15 mouse cellular contexts compared by ENCODE assay signal in genomic region chr12:92293341-92293720, GRCm38 (mm10).
DNase-seq lines count a peak whose midpoint lies in the region; ATAC-seq lines count a peak whose summit lies in the region.
"Had no signal": no experiment of that assay in that cellular context is flagged by ENCODE, and none has a peak within 500 bp of the region (broad histone marks: within the 10 kb centered on the region; RNA-seq: fewer than 3 reads in every experiment).

No protein-coding gene starts in this region.

- DNase-seq in forebrain, embryonic 11.5 days (ENCODE audit: low spot score), result no peak
- DNase-seq in frontal cortex, postnatal 14 days (ENCODE audit: low spot score in 2 of 2), result no peak
- no peak for DNase-seq in urinary bladder, postnatal 10 days (ENCODE audit: low spot score)
- no peak for DNase-seq in cerebellum, adult 11-12 months
- DNase-seq: cerebellum, adult 9-11 months; gastrocnemius, postnatal 36 days; heart, postnatal 10 days; lung, adult 2 months; lung, postnatal 36 days had no signal

- peak overlapping the region; percentile 71 for H3K27ac ChIP-seq in forebrain, embryonic 11.5 days (ENCODE audit: low read depth, low read length)
- peak overlapping the region; percentile 76 for H3K27ac ChIP-seq in forebrain, embryonic 15.5 days (replicated peaks)
- no peak overlapping the region for H3K27ac ChIP-seq in hindbrain, embryonic 16.5 days (ENCODE audit: low read depth, low read length)
- H3K27ac ChIP-seq in midbrain, embryonic 16.5 days (ENCODE audit: low read length), result peak overlapping the region; percentile 6
- H3K27ac ChIP-seq: heart, embryonic 10.5 days; kidney, embryonic 15.5 days had no signal

- H3K9me3 ChIP-seq in forebrain, embryonic 11.5 days (ENCODE audit: control insufficient read depth, low read length), result no peaks in the 10 kb centered on the region
- H3K9me3 ChIP-seq in forebrain, embryonic 15.5 days, result no peaks in the 10 kb centered on the region
- no peaks in the 10 kb centered on the region for H3K9me3 ChIP-seq in hindbrain, embryonic 16.5 days (ENCODE audit: control insufficient read depth, low read length)
- no peaks in the 10 kb centered on the region for H3K9me3 ChIP-seq in midbrain, embryonic 16.5 days (replicated peaks; ENCODE audit: control insufficient read depth, low read length, poor library complexity, severe bottlenecking)
- H3K9me3 ChIP-seq: heart, embryonic 10.5 days; kidney, embryonic 15.5 days had no signal

- H3K27me3 ChIP-seq in forebrain, embryonic 11.5 days (ENCODE audit: control insufficient read depth, insufficient read depth, low read length), result peaks cover 2% of the 10 kb centered on the region; the same call in 1 of the 2 replicates
- no peaks in the 10 kb centered on the region for H3K27me3 ChIP-seq in forebrain, embryonic 15.5 days
- H3K27me3 ChIP-seq in hindbrain, embryonic 16.5 days (replicated peaks; ENCODE audit: control insufficient read depth, insufficient read depth, low read length), result no peaks in the 10 kb centered on the region
- H3K27me3 ChIP-seq in midbrain, embryonic 16.5 days (ENCODE audit: control insufficient read depth, insufficient read depth, low read depth, low read length), result no peaks in the 10 kb centered on the region
- H3K27me3 ChIP-seq: kidney, embryonic 15.5 days had no signal

- no peak overlapping the region for H3K4me3 ChIP-seq in forebrain, embryonic 11.5 days (ENCODE audit: low read depth, low read length)
- no peak overlapping the region for H3K4me3 ChIP-seq in forebrain, embryonic 15.5 days
- H3K4me3 ChIP-seq in hindbrain, embryonic 16.5 days (ENCODE audit: low read length), result no peak overlapping the region
- H3K4me3 ChIP-seq in midbrain, embryonic 16.5 days (ENCODE audit: low read depth, low read length), result no peak overlapping the region
- H3K4me3 ChIP-seq: heart, embryonic 10.5 days; kidney, embryonic 15.5 days had no signal

- no peaks in the 10 kb centered on the region for H3K36me3 ChIP-seq in forebrain, embryonic 11.5 days (ENCODE audit: control insufficient read depth, insufficient read depth, low read length)
- H3K36me3 ChIP-seq in forebrain, embryonic 15.5 days, result no peaks in the 10 kb centered on the region
- H3K36me3 ChIP-seq in hindbrain, embryonic 16.5 days (ENCODE audit: control insufficient read depth, insufficient read depth, low read length), result no peaks in the 10 kb centered on the region
- no peaks in the 10 kb centered on the region for H3K36me3 ChIP-seq in midbrain, embryonic 16.5 days (ENCODE audit: control insufficient read depth, insufficient read depth, low read length)
- H3K36me3 ChIP-seq: heart, embryonic 10.5 days; kidney, embryonic 15.5 days had no signal

- ATAC-seq in forebrain, embryonic 11.5 days (replicated peaks; ENCODE audit: low FRiP score), result peak; percentile 63
- ATAC-seq in forebrain, embryonic 15.5 days (replicated peaks), result peak; percentile 44
- peak; percentile 11; the same call in 1 of the 2 replicates for ATAC-seq in hindbrain, embryonic 16.5 days
- peak; percentile 44; the same call in 1 of the 2 replicates for ATAC-seq in midbrain, embryonic 16.5 days
- ATAC-seq: inflammation-experienced regulatory T-cells, adult 6 months had no signal

- H3K9ac ChIP-seq in forebrain, embryonic 11.5 days (ENCODE audit: low read length), result no peak overlapping the region
- no peak overlapping the region for H3K9ac ChIP-seq in forebrain, embryonic 15.5 days (replicated peaks)
- H3K9ac ChIP-seq in hindbrain, embryonic 16.5 days (ENCODE audit: low read depth, low read length), result no peak overlapping the region
- no peak overlapping the region for H3K9ac ChIP-seq in midbrain, embryonic 16.5 days (ENCODE audit: low read depth, low read length)
- H3K9ac ChIP-seq: kidney, embryonic 15.5 days had no signal

- H3K4me1 ChIP-seq in forebrain, embryonic 11.5 days (replicated peaks; ENCODE audit: control insufficient read depth, insufficient read depth, low read length), result no peaks in the 10 kb centered on the region; the same call in 1 of the 2 replicates
- peaks cover 19% of the 10 kb centered on the region for H3K4me1 ChIP-seq in forebrain, embryonic 15.5 days
- peaks cover 6% of the 10 kb centered on the region for H3K4me1 ChIP-seq in hindbrain, embryonic 16.5 days (ENCODE audit: control insufficient read depth, insufficient read depth, low read depth, low read length)
- peaks cover 10% of the 10 kb centered on the region for H3K4me1 ChIP-seq in midbrain, embryonic 16.5 days (ENCODE audit: control insufficient read depth, insufficient read depth, low read length)
- H3K4me1 ChIP-seq: heart, embryonic 10.5 days; kidney, embryonic 15.5 days had no signal

- no peak overlapping the region for H3K4me2 ChIP-seq in forebrain, embryonic 11.5 days (ENCODE audit: low read depth, low read length, severe bottlenecking)
- H3K4me2 ChIP-seq in forebrain, embryonic 15.5 days (replicated peaks), result no peak overlapping the region
- H3K4me2 ChIP-seq in hindbrain, embryonic 16.5 days (ENCODE audit: low read length), result no peak overlapping the region
- no peak overlapping the region for H3K4me2 ChIP-seq in midbrain, embryonic 16.5 days (ENCODE audit: low read length)
- H3K4me2 ChIP-seq: kidney, embryonic 15.5 days had no signal

Comparison
In these comparisons a context has a peak if more than half of its experiments do, and no peak if none do; other contexts are left out.
1. ATAC-seq: peak in every context shown above with its lines; median percentile 63 in forebrain, embryonic 11.5 days; 44 in forebrain, embryonic 15.5 days; 44 in midbrain, embryonic 16.5 days; 11 in hindbrain, embryonic 16.5 days.